In the genomic region with DNA sequence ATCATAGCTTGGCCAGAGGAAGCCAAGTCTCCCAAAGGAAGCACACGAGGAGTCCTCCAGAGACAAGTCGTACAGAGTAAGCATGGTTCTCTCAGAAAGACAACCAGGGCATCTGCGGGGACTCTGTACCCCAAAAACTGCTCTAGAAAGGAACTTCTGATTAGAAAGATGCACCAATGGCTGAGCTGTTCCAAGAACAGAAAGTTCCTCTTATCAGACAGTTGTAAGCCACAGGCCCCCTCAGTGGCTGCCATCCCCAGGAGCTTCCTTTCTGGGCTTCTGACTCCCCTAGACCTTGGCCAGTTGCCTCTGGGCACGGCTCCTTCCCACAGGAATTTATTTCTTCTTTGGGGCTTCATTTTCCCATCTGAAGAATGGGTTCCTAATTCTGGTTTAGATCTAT, we compare ENCODE assay signal across 24 mouse cellular contexts. TPM values are rescaled to one million over a fixed set of nuclear protein-coding genes. Genes with fewer than 3 reads are reported as not detected.
DNase-seq lines count a peak whose midpoint lies in the region; ATAC-seq and TF ChIP-seq lines count a peak whose summit lies in the region.
"Had no signal": no experiment of that assay in that cellular context is flagged by ENCODE, and none has a peak within 500 bp of the region (broad histone marks: within the 10 kb centered on the region; RNA-seq: fewer than 3 reads in every experiment).

No protein-coding gene starts in this region.

- peak; percentile 9 for DNase-seq in gastrocnemius, adult 2 months
- DNase-seq in gastrocnemius, postnatal 10 days = no peak
- DNase-seq in spleen, postnatal 36 days (ENCODE audit: low spot score in 2 of 2) = peak; percentile 47 to 49
- no peak for DNase-seq in spleen, postnatal 10 days (ENCODE audit: low spot score in 2 of 2)
- DNase-seq in cerebellum, postnatal 10 days = no peak
- no peak for DNase-seq in right cerebral cortex, postnatal 14 days
- DNase-seq: adrenal gland, postnatal 14 days; cerebellum, adult 2 months; heart, adult 18-20 months; heart, postnatal 36 days; layer of hippocampus, postnatal 36 days; lung, postnatal 10 days had no signal

- no peak overlapping the region for H3K4me3 ChIP-seq in gastrocnemius, adult 2 months
- no peak overlapping the region for H3K4me3 ChIP-seq in bone marrow macrophage, adult 2 months (ENCODE audit: insufficient read depth, low read length)
- H3K4me3 ChIP-seq: erythroblast, embryonic 14.5 days; heart, embryonic 13.5 days; hindbrain, embryonic 15.5 days; intestine, embryonic 15.5 days; limb, embryonic 15.5 days; stomach, embryonic 15.5 days had no signal

- no peak for TF ChIP-seq CTCF in gastrocnemius, adult 2 months (IDR thresholded peaks at IDR 0.05)
- no peak for TF ChIP-seq CTCF in bone marrow macrophage, adult 2 months (IDR thresholded peaks at IDR 0.05; ENCODE audit: low read depth, low read length)

- peak; percentile 17; the same call in 1 of the 2 replicates for ATAC-seq in megakaryocyte, adult 5-6 weeks (ENCODE audit: poor library complexity, severe bottlenecking)
- ATAC-seq: CD4-positive, CD25-positive, alpha-beta regulatory T cell, adult 4 months; forebrain, embryonic 16.5 days; intestine, embryonic 15.5 days; midbrain, embryonic 16.5 days had no signal

- intact Hi-C loops in gastrocnemius, adult 2 months (cut with DNase I) = no loop called here

- TF ChIP-seq POLR2A in bone marrow macrophage, adult 2 months (IDR thresholded peaks at IDR 0.05; ENCODE audit: borderline replicate concordance, low read depth, low read length) = no peak

- H3K27ac ChIP-seq in gastrocnemius, adult 2 months = no peak overlapping the region
- peak overlapping the region; percentile 44; the same call in 1 of the 2 replicates for H3K27ac ChIP-seq in bone marrow macrophage, adult 2 months (ENCODE audit: insufficient read depth, low read depth, low read length)
- H3K27ac ChIP-seq: heart, embryonic 13.5 days; hindbrain, embryonic 15.5 days; intestine, embryonic 15.5 days; kidney, postnatal 0 days; limb, embryonic 15.5 days; stomach, embryonic 15.5 days had no signal

- H3K4me1 ChIP-seq in bone marrow macrophage, adult 2 months (ENCODE audit: control insufficient read depth, insufficient read depth, low read length) = peaks cover 44% of the 10 kb centered on the region
- H3K4me1 ChIP-seq: heart, embryonic 13.5 days; hindbrain, embryonic 15.5 days; intestine, embryonic 15.5 days; limb, embryonic 15.5 days; stomach, embryonic 15.5 days had no signal

RNA-seq across cellular contexts. Expression of a gene that starts 7.4 kb away (rescaled TPM):
- total RNA-seq in gastrocnemius, adult 2 months (2021) = under 1 TPM; 0.20 to 0.45 TPM
- 1 to 10 TPM in 1 of 2 experiments, under 1 TPM in 1; 0.85 to 2.3 TPM for total RNA-seq in gastrocnemius, postnatal 10 days (2021)
- 128 and 146 TPM in 2 replicates for polyA plus RNA-seq in bone marrow macrophage, adult 2 months (2012; ENCODE audit: insufficient read depth, insufficient read length, missing spikeins)
- 207 and 212 TPM in 2 replicates for total RNA-seq in megakaryocyte, adult 5-6 weeks (2015)
- total RNA-seq in megakaryocyte, adult 5-6 weeks (2017) = 279 and 282 TPM in 2 replicates

RNA-seq across cellular contexts. Expression of a gene that starts 45.4 kb away (rescaled TPM):
- total RNA-seq in gastrocnemius, adult 2 months (2021) = 10 to 100 TPM; 30.6 to 41.1 TPM
- 10 to 100 TPM; 49.4 to 67.7 TPM for total RNA-seq in gastrocnemius, postnatal 10 days (2021)
- polyA plus RNA-seq in bone marrow macrophage, adult 2 months (2012; ENCODE audit: insufficient read depth, insufficient read length, missing spikeins) = 68.7 and 73.5 TPM in 2 replicates
- 50.1 and 56.9 TPM in 2 replicates for total RNA-seq in megakaryocyte, adult 5-6 weeks (2015)
- total RNA-seq in megakaryocyte, adult 5-6 weeks (2017) = 78.7 and 85.5 TPM in 2 replicates

RNA-seq across cellular contexts. Expression of a gene that starts 49.9 kb away (rescaled TPM):
- total RNA-seq in gastrocnemius, adult 2 months (2021) = 1 to 10 TPM; 4.5 to 6.9 TPM
- total RNA-seq in gastrocnemius, postnatal 10 days (2021) = 10 to 100 TPM in 1 of 2 experiments, 1 to 10 TPM in 1; 7.6 to 12.6 TPM
- polyA plus RNA-seq in bone marrow macrophage, adult 2 months (2012; ENCODE audit: insufficient read depth, insufficient read length, missing spikeins) = not detected in 2 replicates
- 0.59 TPM in 1 of 2 replicates, not detected in the other for total RNA-seq in megakaryocyte, adult 5-6 weeks (2015)
- total RNA-seq in megakaryocyte, adult 5-6 weeks (2017) = 0.22 TPM in 1 of 2 replicates, not detected in the other
- polyA plus RNA-seq: CD4-positive, CD25-positive, alpha-beta regulatory T cell, adult 4 months; erythroblast, embryonic 14.5 days had no signal

Comparison
In these comparisons a context has a peak if more than half of its experiments do, and no peak if none do; other contexts are left out.
1. DNase-seq: peak in gastrocnemius, adult 2 months (single experiment) and spleen, postnatal 36 days (2 of 2); none in gastrocnemius, postnatal 10 days (single experiment), spleen, postnatal 10 days (0 of 2), cerebellum, postnatal 10 days (0 of 2) and right cerebral cortex, postnatal 14 days (single experiment).
2. RNA of a gene that starts 7.4 kb away (total RNA-seq): 207 to 282 TPM in megakaryocyte, adult 5-6 weeks; 0.85 to 2.3 TPM in gastrocnemius, postnatal 10 days and 0.20 to 0.45 TPM in gastrocnemius, adult 2 months; every median in the first group is over 10 times any median in the second.